Mouse (Mus musculus) C2C12 (cell line): Measurements from ENCODE around the gene Camk2b.

Experiments
- CEBPB ChIP-seq: IDR thresholded peaks from one replicate; pipeline ENCODE4 v1.6.1; 2011; ENCODE audit warnings: low read depth, mild to moderate bottlenecking, control low read depth, moderate library complexity
- CTCF ChIP-seq: IDR thresholded peaks from one replicate; pipeline ENCODE4 v1.5.1; 2011; ENCODE audit not compliant: control insufficient read depth, insufficient read depth, insufficient read length
- FOSL1 ChIP-seq: IDR thresholded peaks from one replicate; pipeline ENCODE4 v1.8.0; 2011; ENCODE audit warnings: mild to moderate bottlenecking, low read length; ENCODE audit not compliant: poor library complexity, insufficient read depth, severe bottlenecking
- MAX ChIP-seq: IDR thresholded peaks from one replicate; pipeline ENCODE4 v1.6.1; 2011; ENCODE audit warnings: mild to moderate bottlenecking, control low read depth
- MYOD1 ChIP-seq: IDR thresholded peaks from one replicate; pipeline ENCODE4 v1.6.1; 2011; ENCODE audit warnings: low read depth; ENCODE audit not compliant: control insufficient read depth, insufficient read length
- MYOG ChIP-seq: IDR thresholded peaks from one replicate; pipeline ENCODE4 v1.6.1; 2011; ENCODE audit not compliant: control insufficient read depth, insufficient read length; ENCODE audit errors: extremely low read depth
- USF1 ChIP-seq: IDR thresholded peaks from one replicate; pipeline ENCODE4 v1.6.1; 2011; ENCODE audit warnings: low read depth, mild to moderate bottlenecking, control low read depth, moderate library complexity

GRCm38 (mm10) chr11:6034740-6035139, 31.4 kb downstream of the Camk2b start:
- TF ChIP-seq CTCF (no peak), MYOG (no peak), MAX (no peak), CEBPB (no peak), USF1 (no peak), MYOD1 (no peak), FOSL1 (no peak)
